Mouse (Mus musculus): ENCODE measurements around the gene Htt.
"Not testable (repeated sequence)": the region's sequence is repeated elsewhere in the genome, so short reads cannot be mapped to it uniquely, and the experiment has no call there.

Gene Htt

DNA sequence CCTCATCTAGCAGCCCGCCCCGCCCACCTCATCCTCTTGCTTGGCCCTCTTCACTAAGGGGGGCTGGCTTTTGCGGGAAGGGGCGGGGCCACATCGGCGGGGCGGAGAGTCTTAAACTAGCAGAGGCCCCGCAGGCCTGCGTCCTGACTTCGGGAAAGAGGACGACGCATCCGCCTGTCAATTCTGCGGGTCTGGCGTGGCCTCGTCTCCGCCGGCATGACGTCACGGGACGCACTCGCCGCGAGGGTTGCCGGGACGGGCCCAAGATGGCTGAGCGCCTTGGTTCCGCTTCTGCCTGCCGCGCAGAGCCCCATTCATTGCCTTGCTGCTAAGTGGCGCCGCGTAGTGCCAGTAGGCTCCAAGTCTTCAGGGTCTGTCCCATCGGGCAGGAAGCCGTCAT lies at the start of gene Htt:
Gene Htt, plus strand, starts transcription at position 232 of the 400 bp plus-strand sequence.
- DNase-seq (ENCODE audit: low read depth, low spot score), result peak; percentile 92

- not testable (repeated sequence) for DNase-seq (ENCODE audit: low read depth, low spot score)
Measured at GRCm38 (mm10) chr5:34714371-34714770, 47.2 kb upstream of the Htt start.

DNA sequence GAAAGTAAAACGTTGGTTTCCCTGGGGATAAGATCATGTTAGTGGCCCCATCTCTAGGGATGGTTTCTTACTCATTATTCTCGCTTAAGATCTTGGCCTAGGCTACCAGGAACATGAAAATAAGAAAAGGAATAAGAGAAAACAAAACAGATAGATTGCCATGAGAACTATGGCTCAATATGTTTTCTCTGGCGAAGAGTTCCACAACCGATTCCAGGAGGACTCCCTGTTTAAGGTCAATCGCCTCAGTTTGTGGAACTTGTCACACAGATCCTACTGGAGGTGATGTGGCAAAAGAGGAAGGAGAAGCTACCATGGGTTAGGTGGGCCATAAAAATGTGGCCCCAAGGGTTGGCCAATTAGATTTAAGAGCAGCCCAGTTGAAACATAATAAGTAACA lies 46.7 kb upstream of the Htt start:
- DNase-seq (ENCODE audit: low read depth, low spot score), result no peak

DNA sequence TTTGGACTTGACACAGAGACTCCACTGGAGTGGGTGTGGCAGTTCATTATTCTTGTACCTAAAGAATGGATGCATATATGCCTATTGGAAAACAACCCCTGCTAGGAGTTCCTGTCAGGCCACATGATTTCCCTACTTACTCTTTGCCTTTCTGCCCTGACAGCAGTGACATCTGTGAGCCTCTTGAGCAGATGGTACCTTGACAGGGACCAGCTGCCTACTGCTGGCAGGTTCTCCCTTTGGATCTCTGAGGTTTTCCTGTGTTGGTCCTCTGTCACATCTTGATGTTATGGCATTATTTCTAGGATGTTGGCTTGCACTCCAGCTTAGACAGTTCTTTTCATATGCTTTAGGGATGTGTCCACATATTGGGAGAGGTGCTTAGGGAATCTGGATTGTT lies 32.4 kb upstream of the Htt start:
- no peak for DNase-seq (ENCODE audit: low read depth, low spot score)

GRCm38 (mm10) chr5:34730255-34730654 lies 31.3 kb upstream of the Htt start:
- DNase-seq (ENCODE audit: low read depth, low spot score), result no peak

DNA sequence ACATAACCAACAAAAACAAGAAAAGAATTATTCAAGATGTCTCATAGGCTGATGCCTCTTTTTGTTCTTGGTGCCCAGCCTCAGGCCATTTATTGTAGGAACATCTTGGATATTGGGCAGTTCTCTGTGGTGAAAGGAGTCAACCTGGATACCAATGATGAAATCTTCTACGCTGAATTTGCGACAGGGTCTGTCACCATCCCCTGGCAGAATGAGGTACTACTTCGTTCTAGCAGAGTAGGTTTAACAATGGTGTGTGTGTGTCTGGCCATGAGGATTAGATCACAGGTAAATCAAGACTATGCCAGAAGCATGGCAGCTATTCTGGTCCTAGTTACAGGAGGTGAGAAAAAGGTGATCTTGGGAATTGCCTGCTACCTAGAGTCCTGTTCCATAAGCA lies 10.1 kb upstream of the Htt start:
- no peak for DNase-seq (ENCODE audit: low read depth, low spot score)

GRCm38 (mm10) chr5:34758762-34759161 lies 2.8 kb upstream of the Htt start:
- DNase-seq (ENCODE audit: low read depth, low spot score), result no peak

GRCm38 (mm10) chr5:34760850-34761508 lies 561 bp upstream of the Htt start:
- DNase-seq (ENCODE audit: low read depth, low spot score), result no peak

- peak; percentile 18 for DNase-seq (ENCODE audit: low read depth, low spot score)
Measured at GRCm38 (mm10) chr5:34761934-34762611, 533 bp downstream of the Htt start.

- DNase-seq (ENCODE audit: low read depth, low spot score), result no peak
Measured at GRCm38 (mm10) chr5:34771818-34772217, 10.3 kb downstream of the Htt start.

- no peak for DNase-seq (ENCODE audit: low read depth, low spot score)
Measured at GRCm38 (mm10) chr5:34772696-34773245, 11.2 kb downstream of the Htt start.

DNA sequence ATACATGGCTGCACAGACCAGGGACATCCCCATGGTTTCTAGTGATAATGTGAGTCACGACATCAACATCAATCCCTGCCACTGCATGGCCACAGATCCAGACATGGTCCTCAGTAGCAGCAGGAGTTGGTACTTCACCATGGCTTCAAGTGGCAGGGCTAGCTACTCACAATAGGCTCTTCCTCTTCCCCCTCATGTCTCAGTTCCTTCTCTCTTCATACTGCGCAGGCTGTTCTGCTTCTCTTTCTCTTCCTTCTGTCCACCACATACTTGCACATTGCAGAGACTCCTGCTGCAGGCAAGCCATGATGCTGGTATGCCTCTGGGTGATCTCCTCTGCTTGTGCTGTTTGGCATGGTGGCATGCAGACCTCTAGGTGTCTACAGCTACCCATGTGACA lies 11.9 kb downstream of the Htt start:
- no peak for DNase-seq (ENCODE audit: low read depth, low spot score)

DNA sequence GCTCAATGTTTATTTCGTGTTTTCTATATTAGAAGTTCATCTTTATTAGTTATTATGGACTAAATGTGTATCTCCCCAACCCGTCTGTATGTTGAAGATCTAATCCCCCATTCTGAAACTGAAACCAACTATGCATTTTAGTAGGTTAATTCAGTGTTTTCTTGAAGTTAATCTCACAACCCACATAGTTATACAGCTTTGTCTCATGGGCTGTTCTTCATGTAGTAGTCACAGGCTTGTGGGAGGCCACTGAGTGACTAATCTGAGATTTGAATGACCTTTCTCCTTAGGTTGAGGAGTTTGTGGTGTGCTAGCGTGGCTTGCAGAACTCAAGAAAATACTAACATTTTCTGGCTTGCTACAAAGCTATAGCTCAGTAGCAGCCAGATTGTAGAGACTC lies 23.5 kb downstream of the Htt start:
- no peak for DNase-seq (ENCODE audit: low read depth, low spot score)

DNA sequence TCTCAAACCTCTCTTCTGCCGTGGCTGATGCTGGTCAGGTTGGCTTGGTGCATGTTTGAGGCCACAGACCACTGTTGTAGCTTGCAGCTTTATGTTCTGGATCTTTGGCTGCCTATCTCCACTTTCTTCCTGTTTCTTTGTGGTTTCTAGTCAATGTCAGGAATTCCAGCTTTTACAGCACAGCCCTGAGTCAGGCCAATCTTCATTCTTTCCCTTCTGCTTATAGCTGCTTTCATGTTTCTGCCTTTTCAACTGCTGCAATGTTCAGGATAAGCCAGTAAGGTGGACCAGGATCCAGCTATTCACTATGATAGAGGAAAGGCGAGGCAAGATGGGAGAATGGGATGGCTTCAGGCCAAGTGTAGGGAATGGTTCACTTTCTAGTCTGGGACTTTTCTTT lies 29.6 kb downstream of the Htt start:
- DNase-seq (ENCODE audit: low read depth, low spot score), result no peak

- no peak for DNase-seq (ENCODE audit: low read depth, low spot score)
Measured at GRCm38 (mm10) chr5:34800292-34800953, 38.9 kb downstream of the Htt start.

- no peak for DNase-seq (ENCODE audit: low read depth, low spot score)
Measured at GRCm38 (mm10) chr5:34806038-34806437, 44.5 kb downstream of the Htt start.

DNA sequence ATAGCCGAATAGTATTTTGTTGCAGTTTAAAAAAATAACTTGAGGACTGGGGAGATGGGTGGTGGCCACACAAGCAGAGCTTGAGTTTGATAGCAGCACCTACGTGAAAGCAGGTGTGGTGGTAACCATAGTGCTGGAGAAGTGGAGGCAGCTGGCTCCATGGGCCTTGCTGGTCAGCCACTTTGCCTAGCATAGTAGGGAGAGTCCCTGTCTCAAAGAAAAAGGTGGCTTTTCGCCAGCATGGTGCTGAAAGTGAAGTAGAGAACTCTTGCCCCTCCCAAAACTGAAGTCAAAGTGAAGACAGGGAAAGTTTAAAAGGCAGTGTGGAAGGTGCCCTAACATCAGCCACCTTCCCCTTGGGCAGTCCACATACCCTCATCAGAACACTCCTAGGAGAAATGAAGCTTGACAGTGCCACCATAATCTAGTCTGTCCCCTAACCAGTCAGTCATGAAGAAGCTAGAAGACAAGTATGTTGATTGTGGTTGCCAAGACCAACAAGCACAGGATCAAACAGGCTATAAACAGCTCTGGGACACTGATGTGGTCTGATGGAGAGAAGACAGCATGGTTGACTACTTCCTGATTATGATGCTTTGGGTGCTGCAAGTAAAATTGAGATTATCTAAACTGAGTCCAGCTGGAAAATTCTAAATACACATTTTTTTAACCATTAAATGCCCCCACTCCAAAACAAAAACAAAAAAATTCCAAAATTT lies 61.0 kb downstream of the Htt start:
- DNase-seq (ENCODE audit: low read depth, low spot score), result no peak

- no peak for DNase-seq (ENCODE audit: low read depth, low spot score)
Measured at GRCm38 (mm10) chr5:34854079-34854478, 92.5 kb downstream of the Htt start.

GRCm38 (mm10) chr5:34865367-34865766 lies 103.8 kb downstream of the Htt start:
- no peak for DNase-seq (ENCODE audit: low read depth, low spot score)

DNA sequence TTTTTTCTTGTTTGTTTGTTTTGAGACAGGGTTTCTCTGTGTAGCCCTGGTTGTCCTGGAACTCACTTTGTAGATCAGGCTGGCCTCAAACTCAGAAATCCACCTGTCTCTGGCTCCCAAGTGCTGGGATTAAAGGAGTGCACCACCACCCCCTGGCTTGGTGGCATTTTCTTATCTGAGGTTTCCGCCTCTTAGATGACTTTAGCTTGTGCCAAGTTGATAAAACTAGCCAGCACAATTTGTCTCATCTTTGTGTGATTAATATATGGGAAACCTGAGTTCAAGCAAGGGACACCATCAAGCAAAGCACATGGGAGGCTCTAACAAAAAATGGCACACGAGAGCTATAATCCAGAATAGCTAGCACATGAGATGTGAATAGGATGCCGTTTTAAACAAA lies 118.8 kb downstream of the Htt start:
- DNase-seq (ENCODE audit: low read depth, low spot score), result not testable (repeated sequence)

DNA sequence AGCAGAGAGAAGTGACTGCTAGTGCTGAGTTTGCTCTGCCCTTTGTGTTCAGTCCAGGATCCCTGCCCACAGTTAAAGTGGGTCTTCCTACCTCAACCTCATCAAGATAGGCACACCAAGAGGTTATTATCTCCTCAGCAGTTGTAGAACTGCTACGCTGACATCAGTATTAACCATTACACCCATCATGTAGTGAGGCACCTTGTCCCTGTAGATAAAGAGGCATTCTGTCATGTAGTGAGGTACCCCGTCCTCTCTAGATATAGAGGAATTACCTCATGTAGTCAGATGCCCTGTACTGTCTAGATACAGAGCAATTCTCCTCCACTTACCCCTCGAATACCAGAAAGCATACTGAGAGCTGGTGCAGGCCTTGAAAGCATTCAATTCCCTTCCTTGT lies 119.5 kb downstream of the Htt start:
- DNase-seq (ENCODE audit: low read depth, low spot score), result no peak

- no peak for DNase-seq (ENCODE audit: low read depth, low spot score)
Measured at GRCm38 (mm10) chr5:34885250-34885649, 123.7 kb downstream of the Htt start.
